Mouse (Mus musculus): Measurements from ENCODE around the gene Sh3pxd2b. TPM values are rescaled to one million over a fixed set of nuclear protein-coding genes. Genes with fewer than 3 reads are reported as not detected.

Gene Sh3pxd2b
- polyA plus RNA-seq, 1 experiment = 10.7 TPM

DNA sequence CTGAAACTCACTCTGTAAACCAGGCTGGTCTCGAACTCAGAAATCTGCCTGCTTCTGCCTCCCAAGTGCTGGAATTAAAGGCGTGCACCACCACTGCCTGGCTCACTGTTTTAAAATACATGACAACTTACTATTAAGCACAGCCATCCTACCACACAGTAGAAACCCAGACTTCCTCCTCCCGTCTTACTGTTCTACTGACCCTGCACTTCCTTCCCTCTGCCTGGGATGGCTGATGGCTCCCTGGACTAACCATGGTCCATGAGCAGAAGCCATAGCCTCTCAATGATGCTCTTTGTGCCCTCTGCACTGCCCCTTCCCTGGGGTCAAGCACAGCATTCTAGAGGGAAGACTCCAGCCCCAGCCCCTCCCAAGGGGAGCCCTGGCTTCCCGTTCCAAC is 17.9 kb downstream of the Sh3pxd2b start:
- no peak overlapping the region for H3K4me3 ChIP-seq (replicated peaks; ENCODE audit: extremely low read depth, low read depth, low read length)
- TF ChIP-seq POLR2A (IDR thresholded peaks at IDR 0.05; ENCODE audit: borderline replicate concordance, extremely low read depth, low read depth, low read length) (no peak), CTCF (IDR thresholded peaks at IDR 0.05; ENCODE audit: insufficient read depth, low read length) (no peak)
- 67% methylated on average over 4 of the region's 4 CpGs for WGBS
- no peak for DNase-seq
- H3K4me1 ChIP-seq (ENCODE audit: control insufficient read depth, insufficient read depth, low read length) = no peaks in the 10 kb centered on the region; the same call in 1 of the 2 replicates

DNA sequence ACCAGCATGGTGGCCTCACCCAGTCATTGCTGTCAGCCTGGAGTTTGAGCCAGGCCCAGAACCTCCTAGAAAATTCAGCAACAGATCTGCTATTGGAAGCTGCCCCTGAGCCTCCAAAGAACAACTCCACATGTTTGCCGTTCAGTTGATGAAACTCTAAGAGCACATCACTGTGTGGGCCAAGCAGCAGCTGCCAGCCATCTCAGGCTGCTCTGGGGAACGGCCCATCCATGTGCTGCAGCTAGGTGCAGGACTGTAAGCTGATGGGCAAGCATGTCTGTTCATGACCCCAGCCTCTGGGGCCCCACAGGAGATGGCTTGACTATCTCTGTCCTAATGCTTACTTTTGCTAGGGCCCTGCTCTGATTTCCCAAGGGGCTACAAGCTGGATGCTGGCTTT is 19.4 kb downstream of the Sh3pxd2b start:
- no peak overlapping the region for H3K4me3 ChIP-seq (replicated peaks; ENCODE audit: extremely low read depth, low read depth, low read length)
- no peaks in the 10 kb centered on the region; the same call in 1 of the 2 replicates for H3K4me1 ChIP-seq (ENCODE audit: control insufficient read depth, insufficient read depth, low read length)
- DNase-seq = no peak
- no peak for TF ChIP-seq POLR2A (IDR thresholded peaks at IDR 0.05; ENCODE audit: borderline replicate concordance, extremely low read depth, low read depth, low read length)
- no peak for TF ChIP-seq CTCF (IDR thresholded peaks at IDR 0.05; ENCODE audit: insufficient read depth, low read length)
- WGBS = 63% methylated on average over 2 of the region's 2 CpGs

DNA sequence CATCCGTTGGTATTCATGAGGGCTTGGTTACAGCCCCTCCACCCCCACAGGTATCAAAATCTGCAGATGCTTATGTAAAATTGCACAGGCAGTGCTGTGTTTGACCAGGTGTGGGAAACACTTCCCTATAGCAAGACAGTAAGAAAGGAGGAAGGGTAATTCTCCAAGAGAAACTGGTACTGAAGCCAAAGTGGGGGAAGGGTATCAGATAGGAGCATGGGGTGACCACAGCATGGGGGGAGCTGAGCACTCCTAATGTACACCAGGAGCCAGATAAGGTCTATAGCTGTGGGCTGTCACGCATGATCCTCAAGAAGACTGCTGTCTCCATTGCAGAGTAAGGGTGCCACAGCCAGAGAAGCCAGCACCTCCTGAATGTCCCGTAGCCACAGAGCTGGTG is 21.4 kb downstream of the Sh3pxd2b start:
- no peak for DNase-seq
- TF ChIP-seq POLR2A (IDR thresholded peaks at IDR 0.05; ENCODE audit: borderline replicate concordance, extremely low read depth, low read depth, low read length) (no peak), CTCF (IDR thresholded peaks at IDR 0.05; ENCODE audit: insufficient read depth, low read length) (no peak)
- WGBS = 84% methylated on average over 3 of the region's 3 CpGs
- H3K4me3 ChIP-seq (replicated peaks; ENCODE audit: extremely low read depth, low read depth, low read length) = no peak overlapping the region
- no peaks in the 10 kb centered on the region for H3K4me1 ChIP-seq (ENCODE audit: control insufficient read depth, insufficient read depth, low read length)

DNA sequence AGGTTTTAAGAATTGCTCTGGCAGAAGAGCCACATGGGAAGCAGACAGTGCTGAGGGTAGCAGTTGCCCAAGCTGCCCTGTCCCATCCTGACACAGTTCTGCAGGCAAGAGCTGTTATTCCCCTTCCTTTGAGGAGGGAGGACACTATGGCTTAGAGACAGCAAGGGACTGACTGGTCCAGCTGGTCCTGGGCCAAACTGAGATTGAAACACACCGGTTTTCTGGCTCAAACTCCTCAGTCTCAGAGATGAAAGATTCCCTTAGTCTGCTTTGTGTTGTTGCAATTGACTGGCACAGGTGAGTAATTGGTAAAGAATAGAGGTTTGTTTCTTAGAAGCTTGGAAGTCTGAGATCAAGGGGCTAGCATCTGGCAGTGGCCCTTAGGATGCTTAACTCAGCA is 23.3 kb downstream of the Sh3pxd2b start:
- WGBS = 42% methylated on average over 1 of the region's 1 CpGs
- DNase-seq = no peak
- TF ChIP-seq POLR2A (IDR thresholded peaks at IDR 0.05; ENCODE audit: borderline replicate concordance, extremely low read depth, low read depth, low read length) (no peak), CTCF (IDR thresholded peaks at IDR 0.05; ENCODE audit: insufficient read depth, low read length) (no peak)
- H3K4me1 ChIP-seq (ENCODE audit: control insufficient read depth, insufficient read depth, low read length) = no peaks in the 10 kb centered on the region
- no peak overlapping the region for H3K4me3 ChIP-seq (replicated peaks; ENCODE audit: extremely low read depth, low read depth, low read length)

DNA sequence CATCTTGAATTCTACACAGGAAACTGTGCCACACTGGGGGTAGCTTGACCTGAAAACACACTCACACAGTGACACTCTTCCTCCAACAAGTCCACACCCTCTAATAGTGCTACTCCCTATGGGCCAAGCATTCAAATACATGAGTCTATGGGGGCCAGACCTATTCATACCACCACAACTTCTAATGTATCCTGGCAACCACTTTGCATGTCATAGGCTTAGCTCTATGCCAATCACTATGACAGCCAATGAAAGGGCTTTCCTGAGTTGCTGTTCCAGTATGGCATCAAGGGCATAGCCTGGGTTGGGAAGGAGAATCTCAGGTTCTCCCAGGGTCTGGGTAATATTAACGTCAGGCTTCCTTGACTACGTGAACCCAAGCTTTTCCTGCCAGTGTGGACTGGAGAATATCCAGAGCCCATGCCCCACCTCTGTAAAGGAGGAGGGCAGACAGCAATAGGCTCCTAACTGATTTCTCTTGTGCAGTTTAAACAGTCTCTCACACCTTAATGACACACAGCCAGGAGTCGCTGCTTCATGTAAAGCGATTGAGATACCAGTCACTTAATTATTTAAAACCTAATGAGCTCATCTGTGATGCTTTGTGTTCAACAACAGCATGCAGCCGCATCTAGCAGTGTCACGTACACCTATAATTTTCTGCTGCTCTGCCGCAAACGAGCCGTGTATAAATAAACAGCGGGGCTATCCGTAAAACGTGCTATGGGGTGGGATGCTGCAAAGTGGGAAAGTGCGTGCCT is 25.8 kb downstream of the Sh3pxd2b start:
- Histone ChIP-seq H3K4me1 (ENCODE audit: control insufficient read depth, insufficient read depth, low read length) (no peaks in the 10 kb centered on the region), H3K4me3 (replicated peaks; ENCODE audit: extremely low read depth, low read depth, low read length) (no peak overlapping the region)
- WGBS = 84% methylated on average over 13 of the region's 13 CpGs
- TF ChIP-seq CTCF (IDR thresholded peaks at IDR 0.05; ENCODE audit: insufficient read depth, low read length) (no peak), POLR2A (IDR thresholded peaks at IDR 0.05; ENCODE audit: borderline replicate concordance, extremely low read depth, low read depth, low read length) (no peak)
- DNase-seq = no peak

DNA sequence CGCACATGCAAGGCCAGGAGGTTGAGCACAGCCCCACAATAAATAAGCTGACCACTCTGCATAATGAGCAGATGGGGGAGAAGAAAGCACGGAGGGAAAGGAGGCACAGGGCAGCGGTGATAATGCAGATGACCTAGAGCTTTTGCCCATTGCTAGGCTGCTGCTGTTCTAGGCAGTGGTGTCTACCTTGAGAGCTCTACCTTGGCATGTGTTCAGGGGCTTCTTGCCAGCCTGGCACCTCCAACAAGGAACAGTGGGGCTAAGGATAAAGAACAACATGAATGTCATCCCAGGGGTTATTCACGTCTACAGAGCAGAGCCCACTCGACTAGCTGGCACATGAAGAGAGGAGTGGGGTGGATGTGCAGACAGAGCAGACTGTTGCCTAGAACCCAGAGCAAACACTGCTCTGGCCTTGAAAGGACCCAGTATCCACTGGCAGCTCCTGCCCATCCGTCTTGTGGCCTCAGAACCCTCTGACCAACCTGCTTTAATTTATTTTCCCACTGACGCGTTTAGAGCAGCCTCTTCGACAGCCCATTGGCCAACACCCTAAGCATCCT is 26.5 kb downstream of the Sh3pxd2b start:
- TF ChIP-seq POLR2A (IDR thresholded peaks at IDR 0.05; ENCODE audit: borderline replicate concordance, extremely low read depth, low read depth, low read length) (no peak), CTCF (IDR thresholded peaks at IDR 0.05; ENCODE audit: insufficient read depth, low read length) (no peak)
- no peak overlapping the region for H3K4me3 ChIP-seq (replicated peaks; ENCODE audit: extremely low read depth, low read depth, low read length)
- no peak for DNase-seq
- WGBS = 81% methylated on average over 9 of the region's 9 CpGs
- no peaks in the 10 kb centered on the region for H3K4me1 ChIP-seq (ENCODE audit: control insufficient read depth, insufficient read depth, low read length)

DNA sequence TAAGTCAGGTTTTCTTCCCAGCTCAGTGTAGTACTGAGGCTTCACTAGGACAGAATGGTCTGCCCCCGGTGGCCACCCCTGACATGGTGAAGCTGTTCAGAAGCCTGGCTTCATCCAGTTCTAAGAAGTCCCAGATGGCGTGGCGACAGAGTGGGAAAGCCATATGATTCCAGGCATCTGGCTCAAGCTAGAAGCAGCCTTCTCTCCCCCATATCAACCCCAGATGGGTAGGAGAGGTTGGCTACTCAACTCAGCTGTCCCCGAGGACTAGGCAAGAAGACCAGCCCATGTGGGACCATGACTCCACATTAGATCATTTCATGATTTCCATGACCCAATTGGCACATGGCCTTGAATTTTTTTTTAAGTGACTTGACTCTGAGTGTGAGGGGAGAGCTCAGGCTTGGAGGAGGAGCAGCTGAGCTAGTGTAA is 27.5 kb downstream of the Sh3pxd2b start:
- TF ChIP-seq POLR2A (IDR thresholded peaks at IDR 0.05; ENCODE audit: borderline replicate concordance, extremely low read depth, low read depth, low read length) = no peak
- TF ChIP-seq CTCF (IDR thresholded peaks at IDR 0.05; ENCODE audit: insufficient read depth, low read length) = no peak
- WGBS = 69% methylated on average over 4 of the region's 4 CpGs
- DNase-seq = no peak
- Histone ChIP-seq H3K4me3 (replicated peaks; ENCODE audit: extremely low read depth, low read depth, low read length) (no peak overlapping the region), H3K4me1 (ENCODE audit: control insufficient read depth, insufficient read depth, low read length) (no peaks in the 10 kb centered on the region)

DNA sequence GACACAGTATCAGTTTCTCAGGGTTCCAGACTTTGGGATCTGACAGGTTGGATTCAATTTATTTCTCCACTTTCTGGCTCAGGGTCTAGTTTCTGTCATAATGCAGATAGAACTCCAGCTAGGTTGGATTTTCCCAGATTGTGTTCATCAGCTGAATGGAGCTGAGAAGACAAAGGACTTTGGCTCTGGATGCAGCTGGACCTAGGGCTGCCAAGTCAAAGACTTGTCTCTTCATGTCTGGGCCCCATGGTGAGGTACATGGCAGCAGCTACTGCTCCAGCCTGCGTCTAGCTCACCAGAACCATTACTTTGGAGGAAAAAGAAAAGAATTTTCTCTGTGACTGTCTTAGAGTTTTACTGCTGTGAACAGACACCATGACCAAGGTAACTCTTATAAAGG is 28.5 kb downstream of the Sh3pxd2b start:
- Histone ChIP-seq H3K4me3 (replicated peaks; ENCODE audit: extremely low read depth, low read depth, low read length) (no peak overlapping the region), H3K4me1 (ENCODE audit: control insufficient read depth, insufficient read depth, low read length) (no peaks in the 10 kb centered on the region)
- no peak for DNase-seq
- TF ChIP-seq POLR2A (IDR thresholded peaks at IDR 0.05; ENCODE audit: borderline replicate concordance, extremely low read depth, low read depth, low read length) (no peak), CTCF (IDR thresholded peaks at IDR 0.05; ENCODE audit: insufficient read depth, low read length) (no peak)
- 90% methylated on average over 1 of the region's 1 CpGs for WGBS

DNA sequence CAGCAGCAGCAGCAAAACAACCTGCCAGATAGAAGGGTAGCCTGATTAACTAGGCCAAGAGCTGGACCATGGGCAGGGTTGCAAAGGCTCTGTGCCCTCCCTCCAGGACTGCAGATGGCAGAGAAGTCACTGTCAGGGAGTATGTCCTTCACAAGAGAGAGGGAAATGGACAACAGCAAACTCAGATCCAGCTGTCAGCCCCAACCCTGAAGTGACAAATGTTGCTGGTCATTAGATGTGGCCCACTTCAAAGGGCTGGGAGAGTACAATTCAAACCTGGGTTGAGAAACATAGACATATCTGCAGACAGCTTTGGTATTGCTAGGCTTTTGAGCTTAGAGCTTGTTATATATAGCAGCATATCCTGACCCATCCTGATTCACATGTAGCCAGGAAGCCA is 32.3 kb downstream of the Sh3pxd2b start:
- no peak for DNase-seq
- H3K4me3 ChIP-seq (replicated peaks; ENCODE audit: extremely low read depth, low read depth, low read length) = no peak overlapping the region
- peaks cover 2% of the 10 kb centered on the region; the same call in 1 of the 2 replicates for H3K4me1 ChIP-seq (ENCODE audit: control insufficient read depth, insufficient read depth, low read length)
- TF ChIP-seq CTCF (IDR thresholded peaks at IDR 0.05; ENCODE audit: insufficient read depth, low read length) (no peak), POLR2A (IDR thresholded peaks at IDR 0.05; ENCODE audit: borderline replicate concordance, extremely low read depth, low read depth, low read length) (no peak)
